In the genomic region with DNA sequence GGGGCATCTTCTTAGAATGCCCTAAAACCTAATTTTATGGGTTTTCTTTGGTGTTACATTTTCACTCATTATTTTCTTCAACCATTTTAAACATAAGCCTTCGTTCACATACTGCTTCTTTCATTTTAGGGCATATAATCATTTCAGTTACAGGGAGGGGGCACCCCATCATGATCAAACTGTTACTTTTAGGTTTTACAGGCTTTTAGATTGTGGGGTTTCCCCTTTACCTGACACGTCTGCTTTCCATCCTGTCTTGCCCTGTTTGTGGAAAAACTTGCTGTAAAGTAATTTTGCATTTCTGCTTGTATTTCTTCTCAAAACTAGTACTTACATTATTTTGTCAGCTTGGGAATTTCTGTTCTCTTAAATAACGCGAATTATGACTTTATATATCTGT, we compare ENCODE assay signal across 18 mouse cellular contexts.
DNase-seq lines count a peak whose midpoint lies in the region; ATAC-seq and TF ChIP-seq lines count a peak whose summit lies in the region.
"Had no signal": no experiment of that assay in that cellular context is flagged by ENCODE, and none has a peak within 500 bp of the region (broad histone marks: within the 10 kb centered on the region; RNA-seq: fewer than 3 reads in every experiment).

No protein-coding gene starts in this region.

- H3K36me3 ChIP-seq in heart, postnatal 0 days (replicated peaks; ENCODE audit: control insufficient read depth, insufficient read depth, low read length), result no peaks in the 10 kb centered on the region
- no peaks in the 10 kb centered on the region for H3K36me3 ChIP-seq in CH12.LX (replicated peaks in 1 of 2; ENCODE audit: control insufficient read depth in 1 of 2, insufficient read depth in 1 of 2, low read length in 1 of 2)
- H3K36me3 ChIP-seq: embryonic facial prominence, embryonic 13.5 days; forebrain, embryonic 12.5 days; hindbrain, embryonic 13.5 days had no signal

- H3K4me3 ChIP-seq in heart, postnatal 0 days (ENCODE audit: low read depth, low read length), result no peak overlapping the region
- no peak overlapping the region for H3K4me3 ChIP-seq in CH12.LX (replicated peaks in 1 of 3; ENCODE audit: low read depth in 2 of 3, low read length in 2 of 3, poor library complexity in 1 of 3)
- H3K4me3 ChIP-seq: embryonic facial prominence, embryonic 13.5 days; forebrain, embryonic 12.5 days; heart, adult 2 months; hindbrain, embryonic 13.5 days had no signal

- DNase-seq in heart, postnatal 0 days (ENCODE audit: low spot score), result no peak
- no peak for DNase-seq in heart, adult 8-10 months (ENCODE audit: low spot score)
- peak; percentile 74 for DNase-seq in CD4-positive, CD25-positive, alpha-beta regulatory T cell, adult 2 months (ENCODE audit: low read depth, low spot score)
- peak; percentile 28 for DNase-seq in CH12.LX (ENCODE audit: extremely low read depth)
- peak; percentile 54 for DNase-seq in naive thymus-derived CD4-positive, alpha-beta T cell, adult 2 months (ENCODE audit: low read depth)
- DNase-seq in lung, postnatal 14 days, result no peak
- DNase-seq in left cerebral cortex, adult 9 months (ENCODE audit: low spot score in 2 of 2), result no peak
- DNase-seq in spleen, postnatal 4 days (ENCODE audit: low spot score in 2 of 2), result no peak
- DNase-seq: cerebellum, adult 11-12 months; cerebellum, adult 9-11 months; cerebellum, postnatal 36 days; gastrocnemius, postnatal 10 days had no signal

- no peak overlapping the region for H3K4me2 ChIP-seq in heart, postnatal 0 days (ENCODE audit: low read depth, low read length)
- peak overlapping the region; percentile 75; the same call in 1 of the 2 replicates for H3K4me2 ChIP-seq in CH12.LX (ENCODE audit: insufficient read depth, low read depth, poor library complexity, severe bottlenecking)
- H3K4me2 ChIP-seq: embryonic facial prominence, embryonic 13.5 days; forebrain, embryonic 12.5 days; hindbrain, embryonic 13.5 days had no signal

- dilution Hi-C loops in CH12.LX (cut with MboI; ENCODE audit: extremely low pct_ligation_motif_present, extremely low pct_unique_long_range_greater_than_20kb, low sequenced_read_pairs), result no loop called here

- no peaks in the 10 kb centered on the region for H3K27me3 ChIP-seq in heart, postnatal 0 days (ENCODE audit: control insufficient read depth, insufficient read depth, low read length)
- H3K27me3 ChIP-seq in CH12.LX (replicated peaks), result no peaks in the 10 kb centered on the region
- H3K27me3 ChIP-seq: embryonic facial prominence, embryonic 13.5 days; forebrain, embryonic 12.5 days; hindbrain, embryonic 13.5 days had no signal

- peak overlapping the region; percentile 58; the same call in 1 of the 2 replicates for H3K27ac ChIP-seq in heart, postnatal 0 days (ENCODE audit: low read depth)
- H3K27ac ChIP-seq in CH12.LX (ENCODE audit: insufficient read depth, low read depth), result no peak overlapping the region
- H3K27ac ChIP-seq: embryonic facial prominence, embryonic 13.5 days; forebrain, embryonic 12.5 days; heart, adult 2 months; hindbrain, embryonic 13.5 days had no signal

- no peak for TF ChIP-seq EP300 in heart, postnatal 0 days (IDR thresholded peaks at IDR 0.05; ENCODE audit: low read depth)
- no peak for TF ChIP-seq EP300 in CH12.LX (IDR thresholded peaks at IDR 0.05; ENCODE audit: low read length)

- no peak for TF ChIP-seq POLR2A in CH12.LX (IDR thresholded peaks at IDR 0.05; ENCODE audit: low read depth, low read length)

- TF ChIP-seq RAD21 in CH12.LX (IDR thresholded peaks at IDR 0.05; ENCODE audit: low read depth, low read length), result no peak

- ATAC-seq in heart, postnatal 0 days (ENCODE audit: insufficient read depth, low read depth), result no peak
- ATAC-seq: forebrain, embryonic 16.5 days; intestine, embryonic 16.5 days had no signal

- no peak for TF ChIP-seq CTCF in heart, postnatal 0 days (IDR thresholded peaks at IDR 0.05; ENCODE audit: low read depth)
- no peak for TF ChIP-seq CTCF in CH12.LX (conservative IDR thresholded peaks at IDR 0.05 in 1 of 2, IDR thresholded peaks at IDR 0.05 in 1 of 2; ENCODE audit: low read depth in 2 of 2, low read length in 2 of 2)

- no peaks in the 10 kb centered on the region for H3K79me2 ChIP-seq in CH12.LX (replicated peaks; ENCODE audit: control insufficient read depth, extremely low read depth, insufficient read depth, poor library complexity, severe bottlenecking)

- peaks cover 13% of the 10 kb centered on the region for H3K4me1 ChIP-seq in heart, postnatal 0 days (ENCODE audit: control insufficient read depth, insufficient read depth)
- H3K4me1 ChIP-seq in CH12.LX (ENCODE audit: control insufficient read depth in 1 of 2, insufficient read depth in 2 of 2), result peaks cover 3 to 36% of the 10 kb centered on the region in 2 experiments; a peak in 2 of 4 replicates
- H3K4me1 ChIP-seq: embryonic facial prominence, embryonic 13.5 days; forebrain, embryonic 12.5 days; hindbrain, embryonic 13.5 days had no signal

- no peaks in the 10 kb centered on the region for H3K9me3 ChIP-seq in heart, postnatal 0 days (replicated peaks; ENCODE audit: control insufficient read depth, low read length)
- H3K9me3 ChIP-seq in CH12.LX (replicated peaks; ENCODE audit: low read length), result peaks cover 3% of the 10 kb centered on the region
- H3K9me3 ChIP-seq: embryonic facial prominence, embryonic 13.5 days; forebrain, embryonic 12.5 days; hindbrain, embryonic 13.5 days had no signal

- WGBS in heart, postnatal 0 days, result 75% methylated on average over 4 of the region's 4 CpGs

- no peak overlapping the region for H3K9ac ChIP-seq in heart, postnatal 0 days (replicated peaks; ENCODE audit: low read depth, low read length)
- H3K9ac ChIP-seq in CH12.LX (ENCODE audit: insufficient read depth, low read depth), result peak overlapping the region; percentile 39; the same call in 1 of the 2 replicates
- H3K9ac ChIP-seq: embryonic facial prominence, embryonic 13.5 days; forebrain, embryonic 12.5 days; hindbrain, embryonic 13.5 days had no signal

- in situ Hi-C loops in CH12.LX (cut with MboI; ENCODE audit: low pct_ligation_motif_present, low pct_unique_long_range_greater_than_20kb, low sequenced_read_pairs), result no loop called here

TF ChIP-seq in CH12.LX, 34 proteins besides CTCF, POLR2A, EP300 and RAD21:
- no peak for TF ChIP-seq GABPA (IDR thresholded peaks at IDR 0.05; ENCODE audit: insufficient replicate concordance, low read depth, low read length)
- no peak for TF ChIP-seq NRF1 (IDR thresholded peaks at IDR 0.05; ENCODE audit: low read depth, low read length)
- no peak for TF ChIP-seq ZC3H11A (IDR thresholded peaks at IDR 0.05; ENCODE audit: low read depth, low read length)
- TF ChIP-seq CHD2 (IDR thresholded peaks at IDR 0.05; ENCODE audit: low read length), result no peak
- TF ChIP-seq ETS1 (conservative IDR thresholded peaks at IDR 0.05; ENCODE audit: low read depth, low read length), result no peak
- TF ChIP-seq RCOR1 (conservative IDR thresholded peaks at IDR 0.05; ENCODE audit: low read depth, low read length), result no peak
- no peak for TF ChIP-seq JUND (conservative IDR thresholded peaks at IDR 0.05; ENCODE audit: low read depth, low read length)
- no peak for TF ChIP-seq NELFE (IDR thresholded peaks at IDR 0.05; ENCODE audit: low read depth, low read length)
- TF ChIP-seq USF2 (conservative IDR thresholded peaks at IDR 0.05; ENCODE audit: low read depth, low read length), result no peak
- no peak for TF ChIP-seq ZKSCAN1 (IDR thresholded peaks at IDR 0.05; ENCODE audit: borderline replicate concordance, low read depth, low read length)
- TF ChIP-seq CHD1 (IDR thresholded peaks at IDR 0.05; ENCODE audit: low read depth, low read length), result no peak
- TF ChIP-seq TBP (conservative IDR thresholded peaks at IDR 0.05; ENCODE audit: low read depth, low read length), result no peak
- TF ChIP-seq E2F4 (IDR thresholded peaks at IDR 0.05; ENCODE audit: insufficient replicate concordance, low read depth, low read length), result no peak

Comparison
In these comparisons a context has a peak if more than half of its experiments do, and no peak if none do; other contexts are left out.
1. DNase-seq: peak in CD4-positive, CD25-positive, alpha-beta regulatory T cell, adult 2 months (single experiment), CH12.LX (single experiment) and naive thymus-derived CD4-positive, alpha-beta T cell, adult 2 months (single experiment); none in heart, postnatal 0 days (single experiment), heart, adult 8-10 months (single experiment), lung, postnatal 14 days (single experiment), left cerebral cortex, adult 9 months (0 of 2) and spleen, postnatal 4 days (0 of 2).